Mouse (Mus musculus) heart, adult 2 months (tissue): ENCODE results near the gene Lingo1.

Experiments used
- CTCF ChIP-seq: fragments of 200-600 bp; IDR thresholded peaks from 2 replicates; pipeline ENCODE4 v1.8.1; 2022; ENCODE audit warnings: antibody characterized with exemption, mild to moderate bottlenecking, moderate library complexity
- EP300 ChIP-seq: fragments of 200-500 bp; IDR thresholded peaks from 2 replicates; pipeline ENCODE4 v1.6.1; 2011; ENCODE audit warnings: low read depth, low read length, control low read depth; ENCODE audit not compliant: insufficient read depth
- POLR2A ChIP-seq: fragments of 200-500 bp; IDR thresholded peaks from 2 replicates; pipeline ENCODE4 v1.6.1; 2011; ENCODE audit warnings: mild to moderate bottlenecking, low read depth, low read length, control low read depth; ENCODE audit not compliant: insufficient read depth

GRCm38 (mm10) chr9:56803146-56803545, 6.9 kb upstream of the Lingo1 start:
- no peak for TF ChIP-seq POLR2A
- TF ChIP-seq CTCF: no peak
- TF ChIP-seq EP300: no peak
